Mouse (Mus musculus) midbrain, embryonic 16.5 days (tissue): Measurements from ENCODE around the gene Apol7b. TPM values are rescaled to one million over a fixed set of nuclear protein-coding genes. Genes with fewer than 3 reads are reported as not detected.
"Not testable (repeated sequence)": the region's sequence is repeated elsewhere in the genome, so short reads cannot be mapped to it uniquely, and the experiment has no call there.

Experiments
- ATAC-seq: fragments of 200-750 bp; cut with Nextera tagmentation; 2 replicates; pipeline ENCODE4 v1.8.0; 2017; ENCODE audit warnings: moderate TSS enrichment
- H3K27ac ChIP-seq: fragments of 300-500 bp; sonication (generic); 2 replicates; pipeline ENCODE4 v1.5.1; 2014; ENCODE audit warnings: mild to moderate bottlenecking, low read length, mixed read lengths
- H3K27me3 ChIP-seq: fragments of 300-500 bp; sonication (generic); 2 replicates; pipeline ENCODE4 v1.6.1; 2014; ENCODE audit warnings: low read depth, low read length, mixed read lengths; ENCODE audit not compliant: control insufficient read depth, insufficient read depth
- H3K36me3 ChIP-seq: fragments of 300-500 bp; sonication (generic); 2 replicates; pipeline ENCODE4 v1.6.1; 2014; ENCODE audit warnings: mild to moderate bottlenecking, low read length, moderate library complexity, mixed read lengths; ENCODE audit not compliant: control insufficient read depth, insufficient read depth
- H3K4me1 ChIP-seq: fragments of 300-500 bp; sonication (generic); 2 replicates; pipeline ENCODE4 v1.6.1; 2014; ENCODE audit warnings: mild to moderate bottlenecking, low read length, mixed read lengths; ENCODE audit not compliant: control insufficient read depth, insufficient read depth
- H3K4me2 ChIP-seq: fragments of 300-500 bp; sonication (generic); 2 replicates; pipeline ENCODE4 v1.6.1; 2014; ENCODE audit warnings: mild to moderate bottlenecking, low read length, mixed read lengths
- H3K4me3 ChIP-seq: fragments of 300-500 bp; sonication (generic); 2 replicates; pipeline ENCODE4 v1.5.1; 2014; ENCODE audit warnings: low read depth, mild to moderate bottlenecking, low read length, moderate library complexity, mixed read lengths
- H3K9ac ChIP-seq: fragments of 300-500 bp; sonication (generic); 2 replicates; pipeline ENCODE4 v1.6.1; 2014; ENCODE audit warnings: low read depth, low read length, mixed read lengths
- H3K9me3 ChIP-seq: fragments of 300-500 bp; sonication (generic); replicated peaks from 2 replicates; pipeline ENCODE4 v1.6.1; 2014; ENCODE audit warnings: mild to moderate bottlenecking, low read length, mixed read lengths; ENCODE audit not compliant: control insufficient read depth, poor library complexity, severe bottlenecking
- WGBS: fragments of 180-500 bp; shearing (Covaris S2); extraction: QIAGEN DNeasy Blood & Tissue Kit; methylation state at CpG from one replicate; pipeline ENCODE4 v1.1.7; 2014; 5-methylcytosine and 5-hydroxymethylcytosine counted together
- polyA plus RNA-seq: library from polyadenylated mRNA; unstranded; fragments of >200 nt; fragmentation: Nextera tagmentation; extraction: Ambion mirVana; gene quantifications from 2 replicates; pipeline ENCODE4 v1.2.1, GENCODE M21; 2015

The Apol7b gene
- polyA plus RNA-seq = not detected in 2 replicates

DNA sequence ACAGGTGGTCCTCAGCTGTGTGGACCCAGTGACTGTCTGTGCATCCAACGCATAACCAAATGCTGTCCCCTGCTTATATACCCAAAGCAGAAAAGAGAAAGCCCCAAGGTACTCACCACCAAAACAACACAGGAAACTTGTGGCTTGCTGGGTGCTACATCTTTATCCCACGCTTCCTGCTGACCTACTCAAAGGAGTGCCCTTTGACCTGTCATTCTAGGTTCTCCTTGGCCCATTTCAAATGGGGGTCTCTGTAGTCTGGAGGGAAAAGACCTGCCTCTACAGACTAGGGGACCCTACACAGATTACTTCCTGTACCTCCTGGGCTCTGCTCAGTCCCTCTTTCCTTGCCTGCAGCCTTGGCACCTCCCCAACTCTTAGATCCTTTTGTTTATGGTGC is at the start of gene Apol7b:
Apol7b (minus strand) TSS at position 101 of the 400 bp plus-strand sequence.
- not testable (repeated sequence) for H3K36me3 ChIP-seq, H3K4me1 ChIP-seq, H3K9ac ChIP-seq, H3K27ac ChIP-seq, H3K27me3 ChIP-seq, H3K4me3 ChIP-seq, H3K4me2 ChIP-seq, H3K9me3 ChIP-seq, ATAC-seq
- 77% methylated on average over 2 of the region's 2 CpGs for WGBS

DNA sequence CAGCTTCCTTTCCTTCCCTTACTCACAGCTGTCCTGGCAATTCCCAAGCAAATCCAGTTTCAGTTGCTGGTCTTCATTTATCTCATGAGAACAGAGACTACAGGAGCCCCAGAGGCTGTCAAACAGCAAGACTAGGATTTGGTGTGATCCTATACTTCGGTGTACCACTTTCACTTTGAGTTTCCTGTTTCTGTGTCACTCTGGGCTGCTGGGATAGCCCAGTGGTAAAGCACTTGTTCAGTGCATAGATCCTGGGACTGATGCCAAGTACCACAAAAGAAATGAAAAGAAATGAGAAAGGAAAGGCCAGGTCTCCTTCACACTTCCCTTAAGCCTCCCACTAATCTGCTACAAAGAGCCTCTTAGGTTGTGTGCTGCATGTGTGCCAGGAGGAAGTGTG is 47.4 kb upstream of the Apol7b start:
- 47% methylated on average over 1 of the region's 1 CpGs for WGBS
- H3K36me3 ChIP-seq = not testable (repeated sequence)

DNA sequence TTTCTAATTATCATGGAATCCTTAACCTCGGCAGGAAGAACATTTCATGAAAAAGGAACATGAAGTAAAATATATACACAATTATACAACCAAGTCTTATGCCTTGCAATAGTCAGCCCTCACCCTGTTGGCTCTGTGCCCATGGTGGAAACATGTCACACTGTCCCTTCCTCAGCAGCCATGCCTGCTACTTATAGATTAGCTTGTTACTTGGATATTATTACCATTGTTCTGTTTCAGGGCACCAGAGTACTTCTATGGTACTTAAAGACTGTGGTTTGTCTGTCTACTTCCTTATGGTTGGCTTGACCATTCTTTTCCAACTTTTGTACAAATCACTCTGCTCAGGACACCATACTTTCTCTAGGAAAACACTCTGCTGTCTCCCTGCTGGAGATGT is 45.9 kb upstream of the Apol7b start:
- H3K36me3 ChIP-seq, H3K9me3 ChIP-seq, H3K27ac ChIP-seq, H3K27me3 ChIP-seq, ATAC-seq, H3K4me3 ChIP-seq, H3K9ac ChIP-seq, H3K4me1 ChIP-seq, H3K4me2 ChIP-seq: not testable (repeated sequence)
- WGBS = no CpG with 5 or more reads among the region's 1 CpGs

More for the DNA sequence above, 47.4 kb upstream of the Apol7b start:
- H3K4me3 ChIP-seq, H3K27me3 ChIP-seq, H3K27ac ChIP-seq, ATAC-seq, H3K9ac ChIP-seq, H3K4me1 ChIP-seq, H3K4me2 ChIP-seq, H3K9me3 ChIP-seq: not testable (repeated sequence)

DNA sequence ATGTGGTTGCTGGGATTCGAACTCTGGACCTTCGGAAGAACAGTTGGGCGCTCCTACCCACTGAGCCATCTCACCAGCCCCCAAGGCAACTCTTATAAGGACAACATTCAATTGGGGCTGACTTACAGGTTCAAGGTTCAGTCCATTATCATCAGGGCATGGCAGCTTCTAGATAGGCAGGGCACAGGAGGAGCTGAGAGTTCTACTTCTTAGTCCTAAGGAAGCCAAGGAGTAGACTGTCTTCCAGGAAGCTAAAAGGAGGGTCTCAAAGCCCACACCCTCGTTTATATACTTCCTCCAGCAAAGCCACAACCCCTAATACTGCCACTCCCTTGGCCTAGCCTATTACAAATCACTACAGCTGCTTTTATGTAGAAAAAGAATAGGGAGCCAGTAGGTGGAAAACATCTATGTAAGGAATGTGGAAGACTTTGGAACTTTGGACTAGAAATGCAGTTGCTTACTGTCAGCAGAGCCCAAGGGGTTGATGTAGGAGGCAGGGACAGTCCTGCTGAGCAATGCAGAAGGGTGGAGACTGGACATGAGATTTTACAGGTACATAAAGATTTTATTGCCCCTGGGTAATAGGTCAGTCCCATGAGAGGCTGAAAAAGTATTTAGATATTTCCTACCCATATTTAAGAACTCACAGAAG is 35.0 kb upstream of the Apol7b start:
- H3K27me3 ChIP-seq = no peaks in the 10 kb centered on the region
- H3K9ac ChIP-seq = no peak overlapping the region
- 73% methylated on average over 4 of the region's 4 CpGs for WGBS
- no peak for ATAC-seq
- no peak overlapping the region for H3K4me2 ChIP-seq
- H3K27ac ChIP-seq = no peak overlapping the region
- no peak overlapping the region for H3K4me3 ChIP-seq
- no peaks in the 10 kb centered on the region for H3K4me1 ChIP-seq
- H3K36me3 ChIP-seq = no peaks in the 10 kb centered on the region
- H3K9me3 ChIP-seq = no peaks in the 10 kb centered on the region

DNA sequence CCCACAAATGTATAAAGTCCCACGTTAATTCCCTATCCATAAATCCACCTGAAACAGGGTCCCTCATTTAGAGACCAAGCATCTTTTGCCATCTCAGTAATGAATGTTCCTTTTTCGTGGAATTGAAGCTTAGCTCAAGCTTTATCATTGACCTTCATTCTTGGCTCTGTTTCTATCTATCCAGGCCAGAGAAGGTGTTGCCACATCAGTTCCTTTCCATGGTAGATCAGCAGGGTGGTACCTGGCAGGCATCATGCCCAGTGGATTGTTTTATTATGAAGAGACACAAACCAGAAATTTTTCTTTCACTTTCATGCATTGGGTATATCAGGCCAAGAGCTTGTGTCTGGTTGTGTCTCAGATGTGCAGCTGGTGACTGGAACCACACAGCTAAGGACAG is 29.4 kb upstream of the Apol7b start, which contains the start of gene Apol10a:
Apol10a (plus strand) TSS at position 355 of the 400 bp plus-strand sequence.
- H3K9me3 ChIP-seq, H3K4me1 ChIP-seq, ATAC-seq, H3K27ac ChIP-seq, H3K4me2 ChIP-seq, H3K9ac ChIP-seq, H3K27me3 ChIP-seq, H3K4me3 ChIP-seq, H3K36me3 ChIP-seq: not testable (repeated sequence)
- 80% methylated on average over 2 of the region's 2 CpGs for WGBS

DNA sequence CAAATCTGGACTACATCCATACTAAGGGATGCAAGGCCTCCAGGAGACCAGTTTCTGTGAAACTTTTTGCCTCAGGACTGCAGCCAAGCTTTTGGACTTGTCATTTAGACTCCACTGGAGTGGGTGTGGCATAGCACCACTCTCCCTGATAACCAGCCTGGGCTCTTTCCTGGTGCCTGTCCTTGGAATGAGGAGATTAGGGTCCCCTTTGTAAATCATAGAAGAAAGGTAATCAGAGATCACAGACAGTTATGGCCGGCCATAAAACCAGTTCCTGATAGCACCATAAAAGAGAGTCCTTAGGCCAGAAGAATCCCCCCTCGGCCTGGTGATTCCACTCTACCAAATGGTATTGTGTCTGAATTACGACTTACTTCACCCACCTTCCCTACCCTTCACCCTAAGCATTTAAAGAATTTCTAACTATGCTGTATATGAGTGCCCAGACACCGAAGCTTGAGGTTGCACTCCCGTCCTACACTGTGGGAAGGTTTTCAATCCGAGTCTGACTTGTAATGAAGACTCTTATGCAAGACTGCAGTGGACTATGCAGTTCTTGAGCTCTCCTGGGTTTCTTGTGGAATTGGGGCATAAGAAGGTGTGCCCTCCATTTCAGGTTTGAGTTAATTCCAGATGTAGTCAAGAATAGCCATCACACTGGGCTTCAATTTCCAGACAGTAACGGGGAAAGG is 27.6 kb upstream of the Apol7b start:
- H3K27me3 ChIP-seq, ATAC-seq, H3K9me3 ChIP-seq, H3K27ac ChIP-seq, H3K36me3 ChIP-seq, H3K9ac ChIP-seq, H3K4me2 ChIP-seq, H3K4me1 ChIP-seq, H3K4me3 ChIP-seq: not testable (repeated sequence)
- WGBS = 85% methylated on average over 7 of the region's 7 CpGs

DNA sequence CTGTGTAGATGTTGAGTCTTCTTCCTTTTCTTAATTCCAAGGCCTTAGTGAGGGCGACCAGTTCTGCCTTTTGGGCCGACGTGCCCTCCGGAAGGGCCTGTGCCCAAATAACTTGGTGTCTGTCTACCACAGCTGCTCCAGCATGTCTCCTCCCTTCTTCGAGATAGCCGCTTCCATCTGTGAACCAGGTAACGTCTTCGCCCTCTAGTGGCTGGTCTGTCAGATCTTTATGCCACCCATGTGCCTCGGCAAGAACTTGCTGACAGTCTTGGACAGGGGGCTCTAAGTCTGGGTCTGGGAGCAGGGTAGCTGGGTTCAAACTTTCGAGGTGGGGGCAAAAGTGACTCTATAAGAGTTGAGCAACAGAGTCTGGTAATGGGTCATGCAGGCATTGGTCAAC is 2.6 kb upstream of the Apol7b start:
- not testable (repeated sequence) for H3K4me1 ChIP-seq, H3K27me3 ChIP-seq, H3K36me3 ChIP-seq, H3K27ac ChIP-seq, H3K4me2 ChIP-seq, ATAC-seq, H3K4me3 ChIP-seq, H3K9me3 ChIP-seq, H3K9ac ChIP-seq
- WGBS = 55% methylated on average over 10 of the region's 10 CpGs

DNA sequence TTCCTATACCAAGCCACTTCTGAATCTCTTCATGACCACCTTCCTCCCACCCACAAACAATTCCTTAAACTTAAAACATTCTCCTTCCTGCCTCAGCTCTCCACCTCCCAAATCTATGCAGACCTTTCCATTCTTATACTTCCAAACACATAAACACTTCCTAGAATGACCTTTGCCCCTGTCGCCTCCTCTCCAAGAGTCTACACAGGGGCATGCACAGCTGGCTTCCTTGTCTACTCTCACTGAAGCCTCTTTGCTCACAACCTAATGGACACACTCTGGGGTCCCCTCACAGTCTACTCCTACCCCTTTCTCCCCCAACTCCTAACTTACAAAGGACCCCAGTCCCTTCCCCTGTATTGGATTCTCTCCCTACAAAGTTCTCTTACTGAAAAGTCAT is 1.6 kb downstream of the Apol7b start:
- not testable (repeated sequence) for H3K4me1 ChIP-seq, H3K9me3 ChIP-seq, H3K4me2 ChIP-seq, H3K27me3 ChIP-seq, H3K27ac ChIP-seq, ATAC-seq, H3K9ac ChIP-seq, H3K36me3 ChIP-seq, H3K4me3 ChIP-seq
- WGBS = no CpG with 5 or more reads among the region's 1 CpGs

DNA sequence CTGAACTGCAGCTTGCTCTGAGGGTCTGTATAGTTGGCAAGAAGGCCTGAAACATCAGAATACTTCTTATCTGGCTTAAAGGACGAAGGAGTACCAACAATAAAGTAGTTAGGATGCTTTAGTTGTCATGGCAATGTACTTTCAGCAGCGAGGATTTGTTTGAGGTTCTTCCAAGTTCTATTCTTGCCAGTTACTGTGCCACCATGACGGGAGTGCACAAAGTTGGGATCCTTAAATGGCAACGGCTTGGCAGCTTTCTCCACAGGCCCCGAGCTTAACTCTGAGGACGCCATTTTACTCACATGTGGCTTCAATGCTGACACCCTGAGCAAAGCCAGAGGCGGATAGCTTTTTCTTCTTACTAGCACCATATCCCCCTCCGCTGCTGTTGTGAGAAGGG is 2.5 kb downstream of the Apol7b start:
- not testable (repeated sequence) for H3K9ac ChIP-seq, H3K27me3 ChIP-seq, H3K4me1 ChIP-seq, H3K4me3 ChIP-seq, H3K36me3 ChIP-seq, H3K4me2 ChIP-seq, H3K9me3 ChIP-seq, ATAC-seq, H3K27ac ChIP-seq
- WGBS = 66% methylated on average over 8 of the region's 8 CpGs
